Mouse (Mus musculus): Measurements from ENCODE around the gene Itgal.

Itgal gene

GRCm38 (mm10) chr7:127278311-127278710 lies 17.7 kb upstream of the Itgal start:
- in situ Hi-C loops (cut with MboI, MseI): no loop called here

GRCm38 (mm10) chr7:127280092-127280491 lies 16.0 kb upstream of the Itgal start:
- in situ Hi-C loops (cut with MboI, MseI): no loop called here

- in situ Hi-C loops (cut with MboI, MseI): no loop called here
Measured at GRCm38 (mm10) chr7:127281114-127281513, 14.9 kb upstream of the Itgal start.

GRCm38 (mm10) chr7:127282190-127282589 lies 13.9 kb upstream of the Itgal start:
- in situ Hi-C loops (cut with MboI, MseI): no loop called here

- in situ Hi-C loops (cut with MboI, MseI): no loop called here
Measured at GRCm38 (mm10) chr7:127285154-127285553, 10.9 kb upstream of the Itgal start.

- in situ Hi-C loops (cut with MboI, MseI): no loop called here
Measured at GRCm38 (mm10) chr7:127287940-127288339, 8.1 kb upstream of the Itgal start.

GRCm38 (mm10) chr7:127289306-127289705 lies 6.8 kb upstream of the Itgal start:
- in situ Hi-C loops (cut with MboI, MseI): no loop called here

GRCm38 (mm10) chr7:127290142-127290541 lies 5.9 kb upstream of the Itgal start:
- in situ Hi-C loops (cut with MboI, MseI): no loop called here

GRCm38 (mm10) chr7:127296786-127297555 lies 911 bp downstream of the Itgal start:
- in situ Hi-C loops (cut with MboI, MseI): no loop called here

GRCm38 (mm10) chr7:127297586-127298193 lies 1.6 kb downstream of the Itgal start:
- in situ Hi-C loops (cut with MboI, MseI): no loop called here

- in situ Hi-C loops (cut with MboI, MseI): loop anchor here (25.0 kb wide), 1 partner anchor 229 kb away; no protein-coding TSS in a partner anchor
Measured at GRCm38 (mm10) chr7:127308431-127308830, 12.4 kb downstream of the Itgal start.

GRCm38 (mm10) chr7:127308887-127309286 lies 12.8 kb downstream of the Itgal start:
- in situ Hi-C loops (cut with MboI, MseI): loop anchor here (25.0 kb wide), 1 partner anchor 228 kb away; no protein-coding TSS in a partner anchor

GRCm38 (mm10) chr7:127309951-127310350 lies 13.9 kb downstream of the Itgal start:
- in situ Hi-C loops (cut with MboI, MseI): loop anchor here (10.0 to 25.0 kb wide), 2 partner anchors 227 to 755 kb away; no protein-coding TSS in a partner anchor

GRCm38 (mm10) chr7:127313912-127314311 lies 17.9 kb downstream of the Itgal start:
- in situ Hi-C loops (cut with MboI, MseI): loop anchor here (10.0 to 25.0 kb wide), 2 partner anchors 223 to 759 kb away; no protein-coding TSS in a partner anchor

- in situ Hi-C loops (cut with MboI, MseI): loop anchor here (25.0 kb wide), 1 partner anchor 216 kb away; no protein-coding TSS in a partner anchor
Measured at GRCm38 (mm10) chr7:127321106-127321505, 25.0 kb downstream of the Itgal start.

- in situ Hi-C loops (cut with MboI, MseI): loop anchor here (25.0 kb wide), 1 partner anchor 215 kb away; no protein-coding TSS in a partner anchor
Measured at GRCm38 (mm10) chr7:127322085-127322484, 26.0 kb downstream of the Itgal start.

- in situ Hi-C loops (cut with MboI, MseI): loop anchor here (25.0 kb wide), 1 partner anchor 212 kb away; no protein-coding TSS in a partner anchor
Measured at GRCm38 (mm10) chr7:127324944-127325343, 28.9 kb downstream of the Itgal start.

GRCm38 (mm10) chr7:127325550-127325949 lies 29.5 kb downstream of the Itgal start:
- in situ Hi-C loops (cut with MboI, MseI): no loop called here

GRCm38 (mm10) chr7:127326685-127327084 lies 30.6 kb downstream of the Itgal start:
- in situ Hi-C loops (cut with MboI, MseI): no loop called here

GRCm38 (mm10) chr7:127333240-127333639 lies 37.2 kb downstream of the Itgal start:
- in situ Hi-C loops (cut with MboI, MseI): no loop called here

GRCm38 (mm10) chr7:127335604-127336003 lies 39.5 kb downstream of the Itgal start:
- in situ Hi-C loops (cut with MboI, MseI): no loop called here

GRCm38 (mm10) chr7:127337636-127338035 lies 41.6 kb downstream of the Itgal start:
- in situ Hi-C loops (cut with MboI, MseI): no loop called here

- in situ Hi-C loops (cut with MboI, MseI): no loop called here
Measured at GRCm38 (mm10) chr7:127341356-127341755, 45.3 kb downstream of the Itgal start.
